Comparison of ENCODE assay signal across 10 mouse cellular contexts in the genomic region with DNA sequence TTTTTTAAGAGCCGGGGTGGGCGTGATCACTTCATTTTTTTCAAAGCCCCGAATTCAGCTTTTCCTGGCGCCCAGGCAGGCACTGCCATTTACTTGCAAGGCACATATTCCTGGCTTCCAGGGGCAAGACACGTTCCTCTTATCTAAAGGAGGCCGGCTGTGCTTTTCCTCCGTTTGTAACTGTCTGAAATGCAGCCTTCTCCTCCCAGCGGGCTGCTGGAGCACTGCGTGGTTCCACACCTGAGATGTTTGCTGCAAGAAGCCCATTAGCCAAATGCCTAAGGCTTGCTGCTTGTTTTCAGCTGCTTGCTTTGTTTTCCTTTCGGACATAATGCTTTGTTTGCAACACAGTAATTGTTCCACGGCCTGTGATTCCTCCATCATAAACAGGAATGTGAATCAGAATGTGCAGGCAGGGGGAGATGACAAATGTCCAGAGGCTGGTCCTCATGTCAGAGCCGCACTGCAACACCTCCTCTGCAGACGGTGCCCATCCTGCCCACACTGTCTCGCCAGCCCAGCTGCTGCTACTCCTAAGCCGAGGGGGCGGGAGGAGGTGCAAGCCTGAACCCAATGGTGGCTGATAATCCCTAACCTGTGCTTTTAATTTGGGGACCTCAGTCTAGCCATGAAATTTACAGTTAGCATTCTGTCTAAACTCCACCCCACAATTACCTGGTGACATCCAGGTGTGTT. TPM values are rescaled to one million over a fixed set of nuclear protein-coding genes. Genes with fewer than 3 reads are reported as not detected.
DNase-seq lines count a peak whose midpoint lies in the region; ATAC-seq lines count a peak whose summit lies in the region.
"Had no signal": no experiment of that assay in that cellular context is flagged by ENCODE, and none has a peak within 500 bp of the region (broad histone marks: within the 10 kb centered on the region; RNA-seq: fewer than 3 reads in every experiment).

No protein-coding gene starts in this region.

- H3K4me1 ChIP-seq in neural tube, embryonic 11.5 days (ENCODE audit: control insufficient read depth, insufficient read depth, low read length), result no peaks in the 10 kb centered on the region
- H3K4me1 ChIP-seq in limb, embryonic 10.5 days, result peaks cover 21% of the 10 kb centered on the region

- H3K9me3 ChIP-seq in neural tube, embryonic 11.5 days (ENCODE audit: control insufficient read depth, low read length), result no peaks in the 10 kb centered on the region
- no peaks in the 10 kb centered on the region for H3K9me3 ChIP-seq in limb, embryonic 10.5 days (replicated peaks)
- H3K9me3 ChIP-seq: embryonic facial prominence, embryonic 15.5 days had no signal

- H3K9ac ChIP-seq in neural tube, embryonic 11.5 days (ENCODE audit: low read length), result no peak overlapping the region
- H3K9ac ChIP-seq: embryonic facial prominence, embryonic 15.5 days had no signal

- no peak for ATAC-seq in neural tube, embryonic 11.5 days (ENCODE audit: insufficient read depth, low FRiP score, low TSS enrichment)

- H3K27ac ChIP-seq in neural tube, embryonic 11.5 days (ENCODE audit: low read depth, low read length), result no peak overlapping the region
- no peak overlapping the region for H3K27ac ChIP-seq in limb, embryonic 10.5 days
- H3K27ac ChIP-seq: embryonic facial prominence, embryonic 15.5 days had no signal

- 36% methylated on average over 16 of the region's 16 CpGs for WGBS in neural tube, embryonic 11.5 days
- 25% methylated on average over 16 of the region's 16 CpGs for WGBS in limb, embryonic 10.5 days

- H3K27me3 ChIP-seq in neural tube, embryonic 11.5 days (ENCODE audit: control insufficient read depth, insufficient read depth, low read length), result no peaks in the 10 kb centered on the region
- no peaks in the 10 kb centered on the region for H3K27me3 ChIP-seq in limb, embryonic 10.5 days (ENCODE audit: low read depth, poor library complexity, severe bottlenecking)
- H3K27me3 ChIP-seq: embryonic facial prominence, embryonic 15.5 days had no signal

- H3K36me3 ChIP-seq in neural tube, embryonic 11.5 days (ENCODE audit: control insufficient read depth, insufficient read depth, low read length), result no peaks in the 10 kb centered on the region
- no peaks in the 10 kb centered on the region for H3K36me3 ChIP-seq in limb, embryonic 10.5 days
- H3K36me3 ChIP-seq: embryonic facial prominence, embryonic 15.5 days had no signal

- no peak overlapping the region for H3K4me3 ChIP-seq in neural tube, embryonic 11.5 days (ENCODE audit: low read depth, low read length)
- no peak overlapping the region for H3K4me3 ChIP-seq in limb, embryonic 10.5 days
- H3K4me3 ChIP-seq: embryonic facial prominence, embryonic 15.5 days had no signal

- peak; percentile 22 to 25 for DNase-seq in frontal cortex, postnatal 36 days (ENCODE audit: low spot score in 2 of 2)
- no peak for DNase-seq in frontal cortex, postnatal 10 days (ENCODE audit: low spot score in 2 of 2)
- DNase-seq in neural tube, embryonic 11.5 days (ENCODE audit: low spot score), result peak; percentile 32
- DNase-seq in neural tube, embryonic 10.5 days (ENCODE audit: extremely low spot score, low spot score), result no peak
- peak; percentile 36 for DNase-seq in limb, embryonic 10.5 days (ENCODE audit: low spot score)
- DNase-seq in right cerebral cortex, postnatal 4 days, result peak; percentile 29
- no peak for DNase-seq in embryo, embryonic 9.5 days (ENCODE audit: extremely low spot score)
- no peak for DNase-seq in gastrocnemius, postnatal 4 days (ENCODE audit: low spot score in 2 of 2)
- DNase-seq: layer of hippocampus, adult 9-11 months had no signal

- no peak overlapping the region for H3K4me2 ChIP-seq in neural tube, embryonic 11.5 days (ENCODE audit: low read depth)
- H3K4me2 ChIP-seq: embryonic facial prominence, embryonic 15.5 days had no signal

RNA-seq across cellular contexts. Expression of a gene that starts 27.1 kb away (rescaled TPM):
- polyA plus RNA-seq in neural tube, embryonic 11.5 days (2014; fragmentation: Nextera tagmentation; extraction: Ambion mirVana), result 3.7 and 4.4 TPM in 2 replicates
- polyA plus RNA-seq in limb, embryonic 10.5 days (2016; fragmentation: Nextera tagmentation; extraction: Ambion mirVana), result 0.03 TPM in 1 of 2 replicates, not detected in the other
- under 1 TPM in 1 of 2 experiments, not detected in 1; 0.02 TPM for total RNA-seq in gastrocnemius, postnatal 4 days (2021)
- polyA plus RNA-seq: embryonic facial prominence, embryonic 15.5 days had no signal

Comparison
In these comparisons a context has a peak if more than half of its experiments do, and no peak if none do; other contexts are left out.
1. DNase-seq: peak in frontal cortex, postnatal 36 days (2 of 2), neural tube, embryonic 11.5 days (single experiment), limb, embryonic 10.5 days (single experiment) and right cerebral cortex, postnatal 4 days (single experiment); none in frontal cortex, postnatal 10 days (0 of 2), neural tube, embryonic 10.5 days (single experiment), embryo, embryonic 9.5 days (single experiment) and gastrocnemius, postnatal 4 days (0 of 2).